ENCODE assay signal across 17 mouse cellular contexts in genomic region chr3:151265658-151266057, GRCm38 (mm10).
DNase-seq lines count a peak whose midpoint lies in the region; ATAC-seq and TF ChIP-seq lines count a peak whose summit lies in the region.
"Had no signal": no experiment of that assay in that cellular context is flagged by ENCODE, and none has a peak within 500 bp of the region (broad histone marks: within the 10 kb centered on the region; RNA-seq: fewer than 3 reads in every experiment).

No protein-coding gene starts in this region.

- no peak for ATAC-seq in kidney, postnatal 0 days (replicated peaks; ENCODE audit: low FRiP score, low read depth)
- ATAC-seq in kidney, embryonic 16.5 days (ENCODE audit: low FRiP score, low TSS enrichment) = no peak

- H3K4me3 ChIP-seq in kidney, postnatal 0 days (replicated peaks; ENCODE audit: low read depth, low read length) = no peak overlapping the region
- H3K4me3 ChIP-seq in kidney, embryonic 16.5 days (ENCODE audit: low read length) = no peak overlapping the region
- H3K4me3 ChIP-seq: embryonic facial prominence, embryonic 10.5 days; left cerebral cortex, adult 2 months; limb, embryonic 12.5 days; lung, embryonic 15.5 days; megakaryocyte, embryonic 14.5 days had no signal

- no peaks in the 10 kb centered on the region for H3K4me1 ChIP-seq in kidney, postnatal 0 days (replicated peaks; ENCODE audit: insufficient read depth, low read length)
- H3K4me1 ChIP-seq in kidney, embryonic 16.5 days (ENCODE audit: insufficient read depth, low read length) = no peaks in the 10 kb centered on the region
- H3K4me1 ChIP-seq: embryonic facial prominence, embryonic 10.5 days; limb, embryonic 12.5 days; lung, embryonic 15.5 days; megakaryocyte, embryonic 14.5 days had no signal

- peak; percentile 3 for DNase-seq in adrenal gland, postnatal 14 days
- DNase-seq in adrenal gland, adult (ENCODE audit: inconsistent age in 2 of 2, low spot score in 1 of 2) = no peak
- DNase-seq in kidney, postnatal 0 days (ENCODE audit: low spot score) = no peak
- peak; percentile 1 for DNase-seq in 416B (ENCODE audit: low read depth)
- DNase-seq in R1 (ENCODE audit: low read depth, low spot score) = peak; percentile 24
- no peak for DNase-seq in left cerebral cortex, adult 11 months (ENCODE audit: low spot score)
- DNase-seq in heart, postnatal 36 days = no peak
- DNase-seq: B cell, adult 2 months; cerebellum, adult 2 months; right cerebral cortex, adult 18-20 months; thymus, postnatal 4 days had no signal

- H3K27me3 ChIP-seq in kidney, postnatal 0 days (ENCODE audit: insufficient read depth, low read length) = no peaks in the 10 kb centered on the region
- H3K27me3 ChIP-seq in kidney, embryonic 16.5 days (ENCODE audit: insufficient read depth, low read length) = no peaks in the 10 kb centered on the region
- H3K27me3 ChIP-seq: limb, embryonic 12.5 days; lung, embryonic 15.5 days; megakaryocyte, embryonic 14.5 days had no signal

- no peak overlapping the region for H3K27ac ChIP-seq in kidney, postnatal 0 days
- H3K27ac ChIP-seq in kidney, embryonic 16.5 days (ENCODE audit: low read length) = no peak overlapping the region
- H3K27ac ChIP-seq: embryonic facial prominence, embryonic 10.5 days; left cerebral cortex, adult 2 months; limb, embryonic 12.5 days; lung, embryonic 15.5 days had no signal

- intact Hi-C loops in heart, postnatal 36 days (cut with DNase I) = no loop called here

- H3K36me3 ChIP-seq in kidney, postnatal 0 days (ENCODE audit: insufficient read depth, low read length) = no peaks in the 10 kb centered on the region
- H3K36me3 ChIP-seq in kidney, embryonic 16.5 days (ENCODE audit: insufficient read depth, low read length) = no peaks in the 10 kb centered on the region
- H3K36me3 ChIP-seq: embryonic facial prominence, embryonic 10.5 days; limb, embryonic 12.5 days; lung, embryonic 15.5 days had no signal

- no peak overlapping the region for H3K9ac ChIP-seq in kidney, postnatal 0 days (ENCODE audit: low read depth, low read length)
- H3K9ac ChIP-seq in kidney, embryonic 16.5 days (replicated peaks; ENCODE audit: low read length) = no peak overlapping the region
- H3K9ac ChIP-seq: limb, embryonic 12.5 days; lung, embryonic 15.5 days had no signal

- peak; percentile 25; the same call in 1 of the 2 replicates for TF ChIP-seq CTCF in kidney, postnatal 0 days (IDR thresholded peaks at IDR 0.05; ENCODE audit: low read depth)

- H3K9me3 ChIP-seq in kidney, postnatal 0 days (replicated peaks; ENCODE audit: low read length) = no peaks in the 10 kb centered on the region
- no peaks in the 10 kb centered on the region for H3K9me3 ChIP-seq in kidney, embryonic 16.5 days (ENCODE audit: low read length)
- H3K9me3 ChIP-seq: embryonic facial prominence, embryonic 10.5 days; limb, embryonic 12.5 days; lung, embryonic 15.5 days; megakaryocyte, embryonic 14.5 days had no signal

- H3K4me2 ChIP-seq in kidney, postnatal 0 days (ENCODE audit: low read length) = no peak overlapping the region
- H3K4me2 ChIP-seq in kidney, embryonic 16.5 days (replicated peaks; ENCODE audit: low read depth, low read length) = no peak overlapping the region
- H3K4me2 ChIP-seq: limb, embryonic 12.5 days; lung, embryonic 15.5 days had no signal

- WGBS in kidney, postnatal 0 days = 30% methylated on average over 2 of the region's 2 CpGs
- WGBS in kidney, embryonic 16.5 days = 19% methylated on average over 2 of the region's 2 CpGs

Comparison
In these comparisons a context has a peak if more than half of its experiments do, and no peak if none do; other contexts are left out.
1. DNase-seq: peak in adrenal gland, postnatal 14 days (single experiment), 416B (single experiment) and R1 (single experiment); none in adrenal gland, adult (0 of 2), kidney, postnatal 0 days (single experiment), left cerebral cortex, adult 11 months (single experiment) and heart, postnatal 36 days (0 of 2).